Mouse (Mus musculus): ENCODE results near the gene Tceanc2.

Tceanc2 gene

GRCm38 (mm10) chr4:107178830-107179490 is at the start of gene Tceanc2:
Gene Tceanc2 (minus strand): TSS chr4:107179116.
- DNase-seq (ENCODE audit: low read depth, low spot score) = no peak

GRCm38 (mm10) chr4:107226313-107226712 is 47.4 kb upstream of the Tceanc2 start:
- DNase-seq (ENCODE audit: low read depth, low spot score) = no peak

GRCm38 (mm10) chr4:107223225-107224204 is 44.6 kb upstream of the Tceanc2 start:
- DNase-seq (ENCODE audit: low read depth, low spot score) = no peak

DNA sequence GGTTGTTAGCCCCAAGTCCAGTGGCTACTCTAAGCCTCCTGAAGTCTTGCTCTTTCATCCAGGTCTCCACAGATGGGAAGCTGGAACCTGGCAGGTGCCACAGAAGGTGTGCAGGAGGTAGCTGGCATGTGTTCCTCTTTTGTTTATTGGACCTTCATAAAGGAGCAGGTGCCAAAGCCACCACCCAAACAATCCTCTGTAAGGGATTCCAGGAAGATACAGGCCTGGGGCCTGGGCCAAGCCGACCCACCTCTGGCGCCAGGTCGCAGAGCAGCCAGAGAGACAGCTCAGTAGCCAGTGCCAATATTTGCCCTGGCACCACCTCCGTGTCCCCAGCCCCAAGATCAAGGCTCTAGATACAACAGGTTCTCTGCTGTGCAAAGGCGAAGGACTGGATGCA is 42.6 kb upstream of the Tceanc2 start:
- no peak for DNase-seq (ENCODE audit: low read depth, low spot score)

- no peak for DNase-seq (ENCODE audit: low read depth, low spot score)
These were observed 38.7 kb upstream of the Tceanc2 start for GRCm38 (mm10) chr4:107217574-107217973.

- DNase-seq (ENCODE audit: low read depth, low spot score) = no peak
These were observed 34.5 kb upstream of the Tceanc2 start for GRCm38 (mm10) chr4:107213279-107214011.

- DNase-seq (ENCODE audit: low read depth, low spot score) = no peak
These were observed 33.0 kb upstream of the Tceanc2 start for GRCm38 (mm10) chr4:107211936-107212335.

DNA sequence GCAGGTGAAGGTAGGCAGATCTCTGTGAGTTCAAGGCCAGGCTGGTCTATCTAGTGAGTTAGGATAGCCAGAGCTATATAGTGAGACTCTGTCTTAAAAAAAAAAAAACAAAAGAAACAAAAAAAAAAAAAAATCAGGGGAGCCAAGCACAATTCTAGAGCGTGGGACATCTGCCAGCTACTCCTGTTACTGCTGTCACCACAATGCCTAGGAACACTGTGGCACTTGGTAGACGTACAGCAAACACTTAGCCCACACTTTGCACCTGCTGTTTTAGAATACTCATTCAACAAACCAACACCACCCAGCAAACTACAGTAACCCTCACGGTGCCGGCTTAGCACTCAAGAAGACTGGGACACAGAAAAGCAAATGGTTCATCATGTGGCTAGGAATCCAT is 32.5 kb upstream of the Tceanc2 start:
- no peak for DNase-seq (ENCODE audit: low read depth, low spot score)

DNA sequence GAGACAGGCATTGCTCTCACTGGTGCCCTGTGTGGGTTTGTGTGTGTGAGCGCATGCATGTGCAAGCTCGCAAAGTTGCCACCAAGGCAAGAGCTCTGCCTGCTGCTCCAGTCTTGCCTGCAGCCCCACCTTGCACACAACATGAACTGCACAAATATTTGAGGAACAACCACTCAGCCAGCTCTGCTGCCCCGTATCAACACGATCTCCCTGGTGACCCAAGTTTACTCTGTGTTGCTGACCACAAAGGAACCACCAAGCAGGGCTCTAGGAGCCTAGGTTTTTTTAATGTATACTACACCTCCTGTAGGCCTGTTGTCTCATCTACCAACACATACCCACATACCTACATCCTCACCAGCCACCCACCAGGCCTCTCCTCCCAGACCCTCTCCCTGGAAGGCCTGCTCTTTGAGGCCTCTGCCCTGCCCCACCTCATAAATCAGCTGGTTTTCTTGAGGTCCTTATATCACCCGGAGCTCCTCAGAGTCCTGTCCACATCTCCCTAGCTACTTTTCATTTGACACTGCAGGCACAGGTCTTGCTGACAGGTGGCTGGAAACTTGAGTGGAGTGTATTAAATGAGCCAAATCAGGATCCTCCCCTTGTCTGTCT is 31.7 kb upstream of the Tceanc2 start:
- DNase-seq (ENCODE audit: low read depth, low spot score) = no peak

DNA sequence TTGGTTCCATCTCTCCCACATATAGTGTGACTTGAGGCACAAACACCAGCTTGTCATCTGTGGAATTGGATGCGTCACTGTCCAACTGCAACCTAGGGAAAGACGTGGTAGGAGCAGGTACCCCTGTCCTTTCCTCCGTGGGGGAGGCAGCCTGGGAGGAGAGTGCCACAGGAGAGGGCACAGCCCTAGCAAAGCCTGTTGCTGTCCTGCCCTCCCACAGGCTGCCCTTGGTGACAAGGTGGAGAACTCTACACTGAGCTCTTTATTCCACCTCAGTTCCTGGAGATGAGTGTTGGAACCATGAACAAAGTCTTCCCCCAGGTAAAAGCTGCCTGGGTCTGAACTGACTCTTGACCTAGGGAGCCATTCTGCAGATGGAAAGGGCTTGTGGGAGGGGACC is 30.0 kb upstream of the Tceanc2 start, which contains the start of gene Ldlrad1:
TSS of gene Ldlrad1 (plus strand) at position 301 of the 400 bp plus-strand sequence.
- no peak for DNase-seq (ENCODE audit: low read depth, low spot score)

GRCm38 (mm10) chr4:107207016-107207415 is 28.1 kb upstream of the Tceanc2 start:
- no peak for DNase-seq (ENCODE audit: low read depth, low spot score)

GRCm38 (mm10) chr4:107203001-107203400 is 24.1 kb upstream of the Tceanc2 start:
- DNase-seq (ENCODE audit: low read depth, low spot score) = no peak

DNA sequence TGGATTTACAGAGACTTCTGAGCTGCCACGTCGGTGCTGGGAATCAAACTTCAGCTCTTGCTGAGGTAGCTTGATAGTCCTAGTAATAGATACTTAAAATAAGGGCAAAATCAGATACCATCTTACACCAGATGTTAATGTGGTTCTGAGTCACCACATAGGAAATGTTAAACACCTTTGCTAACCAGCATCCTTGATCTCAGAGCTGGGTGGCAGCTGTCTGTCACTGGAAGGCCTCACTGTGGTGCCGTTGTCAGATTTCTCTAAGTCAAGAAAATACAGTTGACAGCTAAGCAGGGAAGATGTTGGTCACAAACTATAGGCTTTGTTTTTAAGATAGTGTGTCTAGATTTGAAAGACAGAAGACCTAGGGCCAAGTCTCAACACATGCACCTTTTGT is 22.9 kb upstream of the Tceanc2 start:
- no peak for DNase-seq (ENCODE audit: low read depth, low spot score)

DNA sequence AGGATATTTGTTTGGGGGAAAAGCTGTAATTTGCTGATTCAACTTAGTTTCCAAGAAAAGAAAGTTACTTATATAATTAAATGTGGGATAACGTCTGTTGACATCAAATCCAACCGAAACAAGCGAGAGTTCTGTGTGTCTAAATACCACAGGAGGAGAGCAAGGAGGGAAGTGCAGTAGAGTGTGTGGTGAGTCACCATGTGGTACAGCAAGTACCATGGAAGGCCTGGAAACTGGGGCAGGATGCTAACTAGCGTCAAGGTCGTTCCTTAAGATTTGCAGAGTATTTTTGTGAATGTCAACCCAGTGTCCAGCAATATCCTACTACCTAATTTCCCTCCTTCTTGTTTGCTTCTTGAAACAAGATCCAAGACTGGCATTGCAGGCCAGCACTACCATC is 19.2 kb upstream of the Tceanc2 start:
- no peak for DNase-seq (ENCODE audit: low read depth, low spot score)

- DNase-seq (ENCODE audit: low read depth, low spot score) = no peak
These were observed 17.5 kb upstream of the Tceanc2 start for GRCm38 (mm10) chr4:107196454-107196853.

- DNase-seq (ENCODE audit: low read depth, low spot score) = no peak
These were observed 14.9 kb upstream of the Tceanc2 start for GRCm38 (mm10) chr4:107193841-107194240.

- DNase-seq (ENCODE audit: low read depth, low spot score) = no peak
These were observed 6.8 kb upstream of the Tceanc2 start for GRCm38 (mm10) chr4:107185703-107186102.

DNA sequence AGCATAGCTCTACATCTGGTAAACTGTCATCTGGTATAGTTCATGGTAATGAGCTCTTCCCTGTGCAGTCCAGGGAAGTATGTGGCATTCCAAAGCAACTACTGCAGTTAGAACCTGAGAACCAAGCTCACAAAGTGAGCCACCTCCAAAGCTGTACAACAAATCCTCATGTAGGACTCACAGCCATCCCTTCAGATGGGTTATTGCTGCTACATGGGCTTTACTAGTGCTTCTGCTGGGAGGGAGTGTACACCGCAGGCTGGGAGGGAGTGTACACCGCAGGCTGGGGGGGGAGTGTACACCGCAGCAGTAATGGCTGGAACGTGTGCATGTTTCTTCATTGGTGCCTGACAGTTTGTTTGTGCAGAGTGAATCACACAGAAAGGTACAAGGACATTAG is 4.3 kb upstream of the Tceanc2 start:
- no peak for DNase-seq (ENCODE audit: low read depth, low spot score)

- no peak for DNase-seq (ENCODE audit: low read depth, low spot score)
These were observed 3.9 kb upstream of the Tceanc2 start for GRCm38 (mm10) chr4:107182796-107183195.

DNA sequence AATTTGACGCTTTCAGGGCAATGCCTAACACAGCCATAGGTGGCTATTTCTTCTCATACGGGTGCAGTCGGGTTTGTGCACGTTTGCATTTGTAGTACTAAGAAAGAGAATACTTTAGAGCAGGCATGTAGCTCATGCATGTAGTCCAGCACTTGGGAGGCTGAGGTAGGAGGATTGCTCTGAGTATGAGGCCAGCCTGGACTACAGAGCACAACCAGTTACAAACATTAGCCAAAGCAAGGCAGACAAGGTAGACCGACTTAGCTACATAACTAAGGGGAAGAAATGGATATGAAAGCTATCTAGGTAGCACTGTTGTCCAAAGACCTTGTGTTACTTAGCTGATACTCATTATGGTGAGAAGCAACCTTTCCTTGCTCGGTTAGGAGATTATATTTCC is 3.0 kb upstream of the Tceanc2 start:
- no peak for DNase-seq (ENCODE audit: low read depth, low spot score)

- DNase-seq (ENCODE audit: low read depth, low spot score) = no peak
These were observed 1.8 kb upstream of the Tceanc2 start for GRCm38 (mm10) chr4:107180746-107181145.

DNA sequence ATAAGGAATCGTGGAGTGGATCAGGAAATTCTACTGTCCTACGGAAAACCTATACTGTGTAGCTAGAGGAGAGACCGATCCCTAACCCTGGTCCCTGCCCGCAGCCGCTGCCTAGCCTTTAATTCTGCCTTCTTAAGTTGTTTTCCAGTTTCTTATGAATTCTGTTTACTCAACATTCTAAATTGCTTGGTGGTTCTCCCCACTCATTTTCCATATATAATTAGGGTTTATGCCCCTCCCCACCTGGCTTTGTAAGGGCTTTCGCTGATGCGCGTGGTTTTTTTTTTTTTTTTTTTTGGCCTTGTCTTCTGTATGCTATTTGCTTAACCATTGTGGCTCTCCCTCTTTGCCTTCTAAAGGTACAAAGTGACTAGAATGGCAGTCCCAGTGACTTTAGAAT is 645 bp upstream of the Tceanc2 start:
- no peak for DNase-seq (ENCODE audit: low read depth, low spot score)
